ENCODE assay signal across 32 mouse cellular contexts in the genomic region with DNA sequence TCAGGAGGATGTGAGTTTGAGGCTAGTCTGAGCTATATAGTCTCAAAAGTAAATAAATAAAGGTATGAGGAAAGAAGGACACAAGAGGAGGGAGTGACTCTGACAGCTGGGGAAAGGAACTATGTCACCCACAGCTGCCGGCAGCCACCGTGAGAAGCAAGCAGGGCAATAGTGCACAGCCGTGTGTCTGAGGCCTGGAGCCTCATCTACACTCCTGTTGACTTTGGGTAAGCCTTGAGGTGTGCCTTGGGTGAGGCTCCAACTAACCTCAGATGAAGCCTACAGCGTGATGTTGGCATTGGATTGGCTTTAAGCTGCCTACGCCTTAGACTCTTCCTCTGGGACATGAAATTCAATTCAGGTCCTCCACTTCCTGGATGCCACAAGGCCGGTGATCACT. TPM values are rescaled to one million over a fixed set of nuclear protein-coding genes. Genes with fewer than 3 reads are reported as not detected.
DNase-seq lines count a peak whose midpoint lies in the region; ATAC-seq and TF ChIP-seq lines count a peak whose summit lies in the region.
"Had no signal": no experiment of that assay in that cellular context is flagged by ENCODE, and none has a peak within 500 bp of the region (broad histone marks: within the 10 kb centered on the region; RNA-seq: fewer than 3 reads in every experiment).

No protein-coding gene starts in this region.

- WGBS in kidney, postnatal 0 days: 74% methylated on average over 6 of the region's 6 CpGs
- WGBS in kidney, adult 2 months: 80% methylated on average over 6 of the region's 6 CpGs
- 66% methylated on average over 6 of the region's 6 CpGs for WGBS in stomach, embryonic 16.5 days
- 87% methylated on average over 6 of the region's 6 CpGs for WGBS in midbrain, embryonic 10.5 days

- 0 out of 2 replicates have a peak, but pooled peaks have one; percentile 7 for ATAC-seq in kidney, postnatal 0 days (replicated peaks; ENCODE audit: low FRiP score, low read depth)
- peak; percentile 57; the same call in 1 of the 2 replicates for ATAC-seq in stomach, embryonic 16.5 days (ENCODE audit: insufficient read depth, low FRiP score)
- ATAC-seq: activated CD4-positive, CD25-positive, alpha-beta regulatory T cell, adult 4 months; forebrain, embryonic 16.5 days; hindbrain, postnatal 0 days; intestine, embryonic 15.5 days had no signal

- no peaks in the 10 kb centered on the region for H3K36me3 ChIP-seq in kidney, postnatal 0 days (ENCODE audit: insufficient read depth, low read length)
- H3K36me3 ChIP-seq in kidney, adult 2 months (ENCODE audit: control insufficient read depth, insufficient read depth, low read length): no peaks in the 10 kb centered on the region
- no peaks in the 10 kb centered on the region for H3K36me3 ChIP-seq in stomach, embryonic 16.5 days (ENCODE audit: control insufficient read depth, insufficient read depth, low read length)
- no peaks in the 10 kb centered on the region for H3K36me3 ChIP-seq in midbrain, embryonic 10.5 days
- H3K36me3 ChIP-seq: forebrain, embryonic 10.5 days; heart, embryonic 13.5 days; hindbrain, embryonic 12.5 days; intestine, embryonic 15.5 days had no signal

- no peak overlapping the region for H3K27ac ChIP-seq in kidney, postnatal 0 days
- no peak overlapping the region for H3K27ac ChIP-seq in kidney, adult 2 months (ENCODE audit: insufficient read depth, low read depth, low read length)
- peak overlapping the region; percentile 18; the same call in 1 of the 2 replicates for H3K27ac ChIP-seq in stomach, embryonic 16.5 days (ENCODE audit: low read length)
- no peak overlapping the region for H3K27ac ChIP-seq in left cerebral cortex, adult 2 months
- no peak overlapping the region for H3K27ac ChIP-seq in midbrain, embryonic 10.5 days (replicated peaks)
- H3K27ac ChIP-seq: embryonic facial prominence, embryonic 13.5 days; forebrain, embryonic 10.5 days; gastrocnemius, adult 2 months; heart, embryonic 13.5 days; hindbrain, embryonic 12.5 days; hindbrain, postnatal 0 days; intestine, embryonic 15.5 days; liver, embryonic 14.5 days; macrophage had no signal

- no peak for TF ChIP-seq POLR2A in kidney, adult 2 months (IDR thresholded peaks at IDR 0.05; ENCODE audit: low read depth, low read length)

- no peak overlapping the region for H3K4me3 ChIP-seq in kidney, postnatal 0 days (replicated peaks; ENCODE audit: low read depth, low read length)
- no peak overlapping the region for H3K4me3 ChIP-seq in kidney, adult 2 months (ENCODE audit: insufficient read depth, low read depth, low read length)
- H3K4me3 ChIP-seq in stomach, embryonic 16.5 days (replicated peaks; ENCODE audit: low read length): no peak overlapping the region
- no peak overlapping the region for H3K4me3 ChIP-seq in left cerebral cortex, adult 2 months
- H3K4me3 ChIP-seq in midbrain, embryonic 10.5 days: no peak overlapping the region
- H3K4me3 ChIP-seq: embryonic facial prominence, embryonic 13.5 days; forebrain, embryonic 10.5 days; gastrocnemius, adult 2 months; heart, embryonic 13.5 days; hindbrain, embryonic 12.5 days; intestine, embryonic 15.5 days had no signal

- no peak for TF ChIP-seq CTCF in kidney, postnatal 0 days (IDR thresholded peaks at IDR 0.05; ENCODE audit: low read depth)
- no peak for TF ChIP-seq CTCF in kidney, adult 2 months (conservative IDR thresholded peaks at IDR 0.05; ENCODE audit: insufficient read depth, insufficient read length, low read depth, low read length)
- TF ChIP-seq CTCF in left cerebral cortex, adult 2 months (IDR thresholded peaks at IDR 0.05): no peak

- no peaks in the 10 kb centered on the region for H3K4me1 ChIP-seq in kidney, postnatal 0 days (replicated peaks; ENCODE audit: insufficient read depth, low read length)
- no peaks in the 10 kb centered on the region for H3K4me1 ChIP-seq in kidney, adult 2 months (ENCODE audit: control insufficient read depth, insufficient read depth, low read length)
- H3K4me1 ChIP-seq in stomach, embryonic 16.5 days (ENCODE audit: control insufficient read depth, insufficient read depth, low read length): peaks cover 3% of the 10 kb centered on the region; the same call in 1 of the 2 replicates
- H3K4me1 ChIP-seq in midbrain, embryonic 10.5 days: peaks cover 7% of the 10 kb centered on the region
- H3K4me1 ChIP-seq: hindbrain, embryonic 12.5 days; intestine, embryonic 15.5 days had no signal

- no peak overlapping the region for H3K9ac ChIP-seq in kidney, postnatal 0 days (ENCODE audit: low read depth, low read length)
- no peak overlapping the region for H3K9ac ChIP-seq in stomach, embryonic 16.5 days (ENCODE audit: low read length)
- H3K9ac ChIP-seq: embryonic facial prominence, embryonic 13.5 days; heart, embryonic 13.5 days; hindbrain, embryonic 12.5 days; intestine, embryonic 15.5 days; liver, embryonic 14.5 days had no signal

- H3K27me3 ChIP-seq in kidney, postnatal 0 days (ENCODE audit: insufficient read depth, low read length): no peaks in the 10 kb centered on the region
- no peaks in the 10 kb centered on the region for H3K27me3 ChIP-seq in kidney, adult 2 months (replicated peaks; ENCODE audit: control insufficient read depth, insufficient read depth, low read length)
- no peaks in the 10 kb centered on the region for H3K27me3 ChIP-seq in stomach, embryonic 16.5 days (ENCODE audit: control insufficient read depth, insufficient read depth, low read length)
- H3K27me3 ChIP-seq in midbrain, embryonic 10.5 days (ENCODE audit: low read depth, poor library complexity, severe bottlenecking): no peaks in the 10 kb centered on the region
- H3K27me3 ChIP-seq: CH12.LX; embryonic facial prominence, embryonic 13.5 days; heart, embryonic 13.5 days; hindbrain, embryonic 12.5 days; intestine, embryonic 15.5 days had no signal

- H3K4me2 ChIP-seq in kidney, postnatal 0 days (ENCODE audit: low read length): no peak overlapping the region
- no peak overlapping the region for H3K4me2 ChIP-seq in stomach, embryonic 16.5 days (ENCODE audit: low read depth, low read length)
- H3K4me2 ChIP-seq: embryonic facial prominence, embryonic 13.5 days; heart, embryonic 13.5 days; hindbrain, embryonic 12.5 days; intestine, embryonic 15.5 days had no signal

- intact Hi-C loops in left cerebral cortex, adult 2 months (cut with DNase I): no loop called here

- DNase-seq in kidney, postnatal 0 days (ENCODE audit: low spot score): no peak
- DNase-seq in kidney, adult 2 months: no peak
- peak; percentile 62 to 70 for DNase-seq in thymus, postnatal 10 days (ENCODE audit: low spot score in 2 of 2)
- no peak for DNase-seq in heart, adult 18-20 months
- DNase-seq in left cerebral cortex, adult 2 months (ENCODE audit: extremely low spot score in 1 of 2, low spot score in 2 of 2): no peak
- DNase-seq in midbrain, embryonic 10.5 days (ENCODE audit: low spot score): no peak
- DNase-seq: adrenal gland, adult 2 months; cerebellum, adult 11-12 months; cerebellum, postnatal 10 days; gastrocnemius, adult 2 months; heart, postnatal 14 days; kidney, adult 8-10 months; kidney, postnatal 10 days; layer of hippocampus, adult 9-11 months; liver; lung, adult 2 months; lung, postnatal 10 days; midbrain, embryonic 14.5 days; right cerebral cortex, postnatal 14 days had no signal

- no peaks in the 10 kb centered on the region for H3K9me3 ChIP-seq in kidney, postnatal 0 days (replicated peaks; ENCODE audit: low read length)
- no peaks in the 10 kb centered on the region for H3K9me3 ChIP-seq in stomach, embryonic 16.5 days (replicated peaks; ENCODE audit: control insufficient read depth, low read length)
- H3K9me3 ChIP-seq in midbrain, embryonic 10.5 days (replicated peaks): no peaks in the 10 kb centered on the region
- H3K9me3 ChIP-seq: embryonic facial prominence, embryonic 13.5 days; forebrain, embryonic 10.5 days; heart, embryonic 13.5 days; hindbrain, embryonic 12.5 days; intestine, embryonic 15.5 days had no signal

RNA-seq across cellular contexts. Expression of gene Edaradd, which starts 10.2 kb away (rescaled TPM):
- polyA plus RNA-seq in kidney, postnatal 0 days (2015; fragmentation: Nextera tagmentation; extraction: Ambion mirVana): 1.6 and 1.9 TPM in 2 replicates
- 0.53 and 0.55 TPM in 2 replicates for polyA plus RNA-seq in kidney, adult 2 months (2012; rRNA removed)
- 5.8 and 6.1 TPM in 2 replicates for polyA plus RNA-seq in stomach, embryonic 16.5 days (2015; fragmentation: Nextera tagmentation; extraction: Ambion mirVana)
- total RNA-seq in heart, adult 18-20 months (2021): under 1 TPM; 0.05 to 0.13 TPM
- under 1 TPM; 0.16 TPM for total RNA-seq in left cerebral cortex, adult 2 months (2021)
- 2.9 and 3.6 TPM in 2 replicates for polyA plus RNA-seq in midbrain, embryonic 10.5 days (2016; fragmentation: Nextera tagmentation; extraction: Ambion mirVana)
- total RNA-seq: gastrocnemius, adult 2 months had no signal
- polyA plus RNA-seq: C2C12 had no signal

RNA-seq across cellular contexts. Expression of gene Lgals8, which starts 45.3 kb away (rescaled TPM):
- 27.5 and 30.0 TPM in 2 replicates for polyA plus RNA-seq in kidney, postnatal 0 days (2015; fragmentation: Nextera tagmentation; extraction: Ambion mirVana)
- 34.6 and 40.3 TPM in 2 replicates for polyA plus RNA-seq in kidney, adult 2 months (2012; rRNA removed)
- 35.8 and 36.3 TPM in 2 replicates for polyA plus RNA-seq in stomach, embryonic 16.5 days (2015; fragmentation: Nextera tagmentation; extraction: Ambion mirVana)
- total RNA-seq in heart, adult 18-20 months (2021): 10 to 100 TPM; 33.8 to 40.0 TPM
- 10 to 100 TPM; 32.7 to 37.0 TPM for total RNA-seq in left cerebral cortex, adult 2 months (2021)
- polyA plus RNA-seq in midbrain, embryonic 10.5 days (2016; fragmentation: Nextera tagmentation; extraction: Ambion mirVana): 7.8 and 11.1 TPM in 2 replicates

RNA-seq across cellular contexts. Expression of gene Ero1lb, which starts 55.6 kb away (rescaled TPM):
- 6.1 and 6.9 TPM in 2 replicates for polyA plus RNA-seq in kidney, postnatal 0 days (2015; fragmentation: Nextera tagmentation; extraction: Ambion mirVana)
- 3.0 and 3.2 TPM in 2 replicates for polyA plus RNA-seq in kidney, adult 2 months (2012; rRNA removed)
- 16.3 and 17.0 TPM in 2 replicates for polyA plus RNA-seq in stomach, embryonic 16.5 days (2015; fragmentation: Nextera tagmentation; extraction: Ambion mirVana)
- 1 to 10 TPM; 2.5 to 3.3 TPM for total RNA-seq in heart, adult 18-20 months (2021)
- total RNA-seq in left cerebral cortex, adult 2 months (2021): 10 to 100 TPM; 14.5 to 15.2 TPM
- polyA plus RNA-seq in midbrain, embryonic 10.5 days (2016; fragmentation: Nextera tagmentation; extraction: Ambion mirVana): 9.5 and 11.7 TPM in 2 replicates

Comparison
In these comparisons a context has a peak if more than half of its experiments do, and no peak if none do; other contexts are left out.
1. DNase-seq: peak in thymus, postnatal 10 days (2 of 2); none in kidney, postnatal 0 days (single experiment), kidney, adult 2 months (single experiment), heart, adult 18-20 months (0 of 2), left cerebral cortex, adult 2 months (0 of 2) and midbrain, embryonic 10.5 days (single experiment).